Comparison of ENCODE assay signal across 8 mouse cellular contexts in the genomic region with DNA sequence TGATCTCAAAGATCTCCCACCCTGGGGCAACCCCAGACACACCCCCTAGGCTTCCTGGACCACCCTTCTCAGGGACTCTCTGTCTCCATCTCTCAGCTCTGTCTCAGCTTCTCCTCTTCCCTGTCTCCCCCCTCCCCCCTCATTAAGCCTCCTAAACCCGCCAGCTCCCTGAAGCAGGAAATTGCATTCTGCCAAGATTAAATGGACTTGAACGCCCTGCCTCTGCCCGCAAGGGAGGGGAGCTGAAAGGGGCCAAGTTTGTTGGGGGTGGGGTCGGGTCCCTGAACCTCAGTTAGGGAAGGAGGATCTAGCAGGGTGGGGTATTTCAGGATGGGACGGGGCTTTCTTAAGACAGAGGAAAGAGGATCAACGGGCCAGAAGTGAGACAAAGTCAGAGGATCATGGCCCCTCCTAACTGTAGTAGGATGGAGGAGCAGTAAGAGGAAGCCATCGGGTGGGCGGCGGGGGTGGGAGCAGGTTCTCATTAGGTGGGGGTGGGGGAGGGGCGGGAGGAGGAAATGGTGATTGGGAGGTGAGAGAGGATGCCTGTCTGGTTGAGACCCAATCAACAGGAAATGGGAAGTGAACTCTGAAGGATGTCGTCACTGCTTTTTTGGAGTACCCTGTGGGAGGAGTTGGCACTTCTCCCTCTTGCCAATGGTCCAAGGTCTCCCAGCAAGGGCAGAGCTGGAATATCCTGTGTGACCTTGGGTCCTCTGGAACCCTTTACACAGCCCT. TPM values are rescaled to one million over a fixed set of nuclear protein-coding genes. Genes with fewer than 3 reads are reported as not detected.
DNase-seq lines count a peak whose midpoint lies in the region; ATAC-seq and TF ChIP-seq lines count a peak whose summit lies in the region.
"Had no signal": no experiment of that assay in that cellular context is flagged by ENCODE, and none has a peak within 500 bp of the region (broad histone marks: within the 10 kb centered on the region; RNA-seq: fewer than 3 reads in every experiment).

No protein-coding gene starts in this region.

- H3K27me3 ChIP-seq in forebrain, embryonic 11.5 days (ENCODE audit: control insufficient read depth, insufficient read depth, low read length), result no peaks in the 10 kb centered on the region
- H3K27me3 ChIP-seq in hindbrain, embryonic 15.5 days, result no peaks in the 10 kb centered on the region
- H3K27me3 ChIP-seq in liver, adult 2 months (ENCODE audit: control insufficient read depth, insufficient read depth, low read length), result no peaks in the 10 kb centered on the region
- no peaks in the 10 kb centered on the region for H3K27me3 ChIP-seq in midbrain, postnatal 0 days (ENCODE audit: insufficient read depth, low read length)

- TF ChIP-seq CTCF in liver, adult 2 months (IDR thresholded peaks at IDR 0.05; ENCODE audit: low read depth, low read length), result no peak
- no peak for TF ChIP-seq CTCF in midbrain, postnatal 0 days (IDR thresholded peaks at IDR 0.05)

- peak; percentile 76 for DNase-seq in adrenal gland, postnatal 10 days
- DNase-seq in forebrain, embryonic 11.5 days (ENCODE audit: low spot score), result no peak
- DNase-seq in liver, adult 2 months (ENCODE audit: extremely low read depth, low read depth, low spot score), result peak; percentile 67
- DNase-seq in midbrain, postnatal 0 days (ENCODE audit: low spot score), result peak; percentile 79
- no peak for DNase-seq in cerebellum, adult 11 months
- no peak for DNase-seq in right cerebral cortex, adult 2 months (ENCODE audit: low spot score in 2 of 2)

- peaks cover 21% of the 10 kb centered on the region for H3K4me1 ChIP-seq in forebrain, embryonic 11.5 days (replicated peaks; ENCODE audit: control insufficient read depth, insufficient read depth, low read length)
- H3K4me1 ChIP-seq in hindbrain, embryonic 15.5 days (replicated peaks), result peaks cover 41% of the 10 kb centered on the region
- peaks cover 4% of the 10 kb centered on the region for H3K4me1 ChIP-seq in liver, adult 2 months (ENCODE audit: control insufficient read depth, insufficient read depth, low read length)
- H3K4me1 ChIP-seq in midbrain, postnatal 0 days (ENCODE audit: insufficient read depth, low read length), result peaks cover 33% of the 10 kb centered on the region

- peak overlapping the region; percentile 35; the same call in 1 of the 2 replicates for H3K9ac ChIP-seq in forebrain, embryonic 11.5 days (ENCODE audit: low read length)
- no peak overlapping the region for H3K9ac ChIP-seq in hindbrain, embryonic 15.5 days
- no peak overlapping the region for H3K9ac ChIP-seq in liver, adult 2 months (ENCODE audit: low read depth, low read length)
- H3K9ac ChIP-seq in midbrain, postnatal 0 days (replicated peaks; ENCODE audit: low read length, poor library complexity, severe bottlenecking), result 0 out of 2 replicates have a peak overlapping the region, but pooled peaks have one; percentile 29

- H3K4me2 ChIP-seq in forebrain, embryonic 11.5 days (ENCODE audit: low read depth, low read length, severe bottlenecking), result peak overlapping the region; percentile 38
- H3K4me2 ChIP-seq in hindbrain, embryonic 15.5 days, result peak overlapping the region; percentile 33
- H3K4me2 ChIP-seq in midbrain, postnatal 0 days (ENCODE audit: low read depth, low read length, poor library complexity, severe bottlenecking), result no peak overlapping the region

- H3K36me3 ChIP-seq in forebrain, embryonic 11.5 days (ENCODE audit: control insufficient read depth, insufficient read depth, low read length), result no peaks in the 10 kb centered on the region
- H3K36me3 ChIP-seq in hindbrain, embryonic 15.5 days, result no peaks in the 10 kb centered on the region
- no peaks in the 10 kb centered on the region for H3K36me3 ChIP-seq in liver, adult 2 months (ENCODE audit: control insufficient read depth, insufficient read depth, low read length)
- no peaks in the 10 kb centered on the region for H3K36me3 ChIP-seq in midbrain, postnatal 0 days (ENCODE audit: insufficient read depth, low read length)

- ATAC-seq in forebrain, embryonic 11.5 days (replicated peaks; ENCODE audit: low FRiP score), result peak; percentile 63
- ATAC-seq in hindbrain, embryonic 15.5 days (ENCODE audit: low FRiP score, low read depth), result peak; percentile 46
- 0 out of 2 replicates have a peak, but pooled peaks have one; percentile 41 for ATAC-seq in midbrain, postnatal 0 days (ENCODE audit: low FRiP score)

- no peak overlapping the region for H3K4me3 ChIP-seq in forebrain, embryonic 11.5 days (ENCODE audit: low read depth, low read length)
- no peak overlapping the region for H3K4me3 ChIP-seq in hindbrain, embryonic 15.5 days
- no peak overlapping the region for H3K4me3 ChIP-seq in liver, adult 2 months (ENCODE audit: insufficient read depth, low read depth, low read length)
- H3K4me3 ChIP-seq in midbrain, postnatal 0 days (ENCODE audit: low read depth, low read length), result no peak overlapping the region

- H3K27ac ChIP-seq in forebrain, embryonic 11.5 days (ENCODE audit: low read depth, low read length), result peak overlapping the region; percentile 51
- peak overlapping the region; percentile 69 for H3K27ac ChIP-seq in hindbrain, embryonic 15.5 days (replicated peaks)
- H3K27ac ChIP-seq in liver, adult 2 months (replicated peaks; ENCODE audit: insufficient read depth, low read depth, low read length), result peak overlapping the region; percentile 70
- peak overlapping the region; percentile 63 for H3K27ac ChIP-seq in midbrain, postnatal 0 days (ENCODE audit: low read depth, low read length)

- no peak for TF ChIP-seq POLR2A in liver, adult 2 months (IDR thresholded peaks at IDR 0.05; ENCODE audit: extremely low read depth, insufficient read depth, low read length)

- no peaks in the 10 kb centered on the region for H3K79me2 ChIP-seq in liver, adult 2 months (ENCODE audit: control insufficient read depth, insufficient read depth, low read length)

- WGBS in forebrain, embryonic 11.5 days, result 2% methylated on average over 11 of the region's 11 CpGs
- 6% methylated on average over 11 of the region's 11 CpGs for WGBS in hindbrain, embryonic 15.5 days
- 11% methylated on average over 11 of the region's 11 CpGs for WGBS in liver, adult 2 months
- WGBS in midbrain, postnatal 0 days, result 3% methylated on average over 9 of the region's 11 CpGs

- H3K9me3 ChIP-seq in forebrain, embryonic 11.5 days (ENCODE audit: control insufficient read depth, low read length), result no peaks in the 10 kb centered on the region
- H3K9me3 ChIP-seq in hindbrain, embryonic 15.5 days, result no peaks in the 10 kb centered on the region
- no peaks in the 10 kb centered on the region for H3K9me3 ChIP-seq in midbrain, postnatal 0 days (ENCODE audit: low read length)

RNA-seq across cellular contexts. Expression of gene Sema3f, which starts 13.7 kb away (rescaled TPM):
- total RNA-seq in adrenal gland, postnatal 10 days (2021), result 10 to 100 TPM; 20.2 to 24.8 TPM
- polyA plus RNA-seq in forebrain, embryonic 11.5 days (2014; fragmentation: Nextera tagmentation; extraction: Ambion mirVana), result 13.2 and 15.9 TPM in 2 replicates
- 14.0 and 18.5 TPM in 2 replicates for polyA plus RNA-seq in hindbrain, embryonic 15.5 days (2015; fragmentation: Nextera tagmentation; extraction: Ambion mirVana)
- 3.5 and 4.6 TPM in 2 replicates for total RNA-seq in liver, adult 2 months (2014; rRNA removed)
- polyA plus RNA-seq in liver, adult 2 months (2012; rRNA removed), result 6.7 and 8.9 TPM in 2 replicates
- total RNA-seq in midbrain, postnatal 0 days (2014; rRNA removed), result 115 and 120 TPM in 2 replicates
- polyA plus RNA-seq in midbrain, postnatal 0 days (2015; fragmentation: Nextera tagmentation; extraction: Ambion mirVana), result 13.5 and 14.1 TPM in 2 replicates

RNA-seq across cellular contexts. Expression of gene Gnat1, which starts 44.5 kb away (rescaled TPM):
- under 1 TPM; 0.33 to 0.42 TPM for total RNA-seq in adrenal gland, postnatal 10 days (2021)
- polyA plus RNA-seq in forebrain, embryonic 11.5 days (2014; fragmentation: Nextera tagmentation; extraction: Ambion mirVana), result 1.6 and 2.6 TPM in 2 replicates
- 2.0 and 3.6 TPM in 2 replicates for polyA plus RNA-seq in hindbrain, embryonic 15.5 days (2015; fragmentation: Nextera tagmentation; extraction: Ambion mirVana)
- 3.2 and 6.3 TPM in 2 replicates for total RNA-seq in liver, adult 2 months (2014; rRNA removed)
- 5.5 and 7.1 TPM in 2 replicates for polyA plus RNA-seq in liver, adult 2 months (2012; rRNA removed)
- 0.52 and 0.55 TPM in 2 replicates for total RNA-seq in midbrain, postnatal 0 days (2014; rRNA removed)
- polyA plus RNA-seq in midbrain, postnatal 0 days (2015; fragmentation: Nextera tagmentation; extraction: Ambion mirVana), result 2.3 and 2.6 TPM in 2 replicates
- total RNA-seq: hematopoietic stem cell, adult 5-6 weeks had no signal

RNA-seq across cellular contexts. Expression of gene Rbm5, which starts 46.8 kb away (rescaled TPM):
- 100 to 1,000 TPM in 1 of 2 experiments, 10 to 100 TPM in 1; 97.7 to 131 TPM for total RNA-seq in adrenal gland, postnatal 10 days (2021)
- polyA plus RNA-seq in forebrain, embryonic 11.5 days (2014; fragmentation: Nextera tagmentation; extraction: Ambion mirVana), result 198 and 206 TPM in 2 replicates
- 230 and 247 TPM in 2 replicates for polyA plus RNA-seq in hindbrain, embryonic 15.5 days (2015; fragmentation: Nextera tagmentation; extraction: Ambion mirVana)
- total RNA-seq in liver, adult 2 months (2014; rRNA removed), result 46.2 and 48.3 TPM in 2 replicates
- polyA plus RNA-seq in liver, adult 2 months (2012; rRNA removed), result 18.1 and 31.3 TPM in 2 replicates
- 142 and 145 TPM in 2 replicates for total RNA-seq in midbrain, postnatal 0 days (2014; rRNA removed)
- polyA plus RNA-seq in midbrain, postnatal 0 days (2015; fragmentation: Nextera tagmentation; extraction: Ambion mirVana), result 159 and 160 TPM in 2 replicates

RNA-seq across cellular contexts. Expression of gene Slc38a3, which starts 54.6 kb away (rescaled TPM):
- 10 to 100 TPM; 42.0 to 95.1 TPM for total RNA-seq in adrenal gland, postnatal 10 days (2021)
- polyA plus RNA-seq in forebrain, embryonic 11.5 days (2014; fragmentation: Nextera tagmentation; extraction: Ambion mirVana), result 6.7 TPM in 2 replicates
- polyA plus RNA-seq in hindbrain, embryonic 15.5 days (2015; fragmentation: Nextera tagmentation; extraction: Ambion mirVana), result 41.4 and 43.3 TPM in 2 replicates
- 982 and 1,378 TPM in 2 replicates for total RNA-seq in liver, adult 2 months (2014; rRNA removed)
- 3,567 and 4,585 TPM in 2 replicates for polyA plus RNA-seq in liver, adult 2 months (2012; rRNA removed)
- 70.0 and 94.5 TPM in 2 replicates for total RNA-seq in midbrain, postnatal 0 days (2014; rRNA removed)
- polyA plus RNA-seq in midbrain, postnatal 0 days (2015; fragmentation: Nextera tagmentation; extraction: Ambion mirVana), result 37.6 and 44.6 TPM in 2 replicates
- total RNA-seq: hematopoietic stem cell, adult 5-6 weeks had no signal

Comparison
In these comparisons a context has a peak if more than half of its experiments do, and no peak if none do; other contexts are left out.
1. DNase-seq: peak in adrenal gland, postnatal 10 days (single experiment), liver, adult 2 months (single experiment) and midbrain, postnatal 0 days (single experiment); none in forebrain, embryonic 11.5 days (single experiment), cerebellum, adult 11 months (single experiment) and right cerebral cortex, adult 2 months (0 of 2).
2. H3K9ac ChIP-seq: peak in forebrain, embryonic 11.5 days (single experiment) and midbrain, postnatal 0 days (single experiment); none in hindbrain, embryonic 15.5 days (single experiment) and liver, adult 2 months (single experiment).
3. Peak in every context shown above with its lines, with median percentiles within 50 percentile points of each other: ATAC-seq and H3K27ac ChIP-seq.